Mouse (Mus musculus) testis, adult 2 months (tissue): Measurements from ENCODE around the gene Fyn.

Experiments
- CTCF ChIP-seq: fragments of 200-500 bp; IDR thresholded peaks from 2 replicates; pipeline ENCODE4 v1.5.1; 2012; ENCODE audit warnings: low read depth, mild to moderate bottlenecking, inconsistent platforms, low read length, moderate library complexity; ENCODE audit not compliant: control insufficient read depth, insufficient read depth, insufficient replicate concordance
- POLR2A ChIP-seq: fragments of 200-500 bp; IDR thresholded peaks from 2 replicates; pipeline ENCODE4 v1.6.1; 2012; ENCODE audit warnings: low read depth, mild to moderate bottlenecking, inconsistent platforms, low read length, moderate library complexity; ENCODE audit not compliant: control insufficient read depth

GRCm38 (mm10) chr10:39521327-39521726 lies 152.7 kb downstream of the Fyn start:
- TF ChIP-seq POLR2A (no peak), CTCF (no peak)
